21 mouse cellular contexts compared by ENCODE assay signal in the genomic region with DNA sequence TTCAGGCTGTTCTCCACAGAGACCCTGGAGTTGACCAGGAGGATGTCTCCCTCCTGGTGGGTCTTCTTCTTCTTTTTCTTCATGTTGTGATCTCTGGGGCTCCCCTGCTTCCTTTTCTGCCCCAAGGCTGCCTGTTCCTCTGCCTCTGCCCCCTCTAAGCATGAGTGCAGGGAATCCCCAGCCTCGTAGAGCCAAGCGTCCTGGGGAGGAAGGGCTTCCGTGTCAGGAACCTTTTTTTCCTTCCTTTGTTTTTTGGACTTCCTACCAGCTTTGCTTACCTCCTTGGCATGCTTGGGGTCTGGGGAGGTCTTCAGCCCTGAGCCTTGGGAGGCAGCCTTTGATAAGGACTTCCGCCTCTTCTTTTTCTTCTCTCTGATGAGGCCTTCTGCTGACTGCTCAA. TPM values are rescaled to one million over a fixed set of nuclear protein-coding genes. Genes with fewer than 3 reads are reported as not detected.
A peak's percentile ranks its signal among the peaks of the same experiment; 100 is the strongest.
DNase-seq lines count a peak whose midpoint lies in the region; ATAC-seq and TF ChIP-seq lines count a peak whose summit lies in the region.
"Had no signal": no experiment of that assay in that cellular context is flagged by ENCODE, and none has a peak within 500 bp of the region (broad histone marks: within the 10 kb centered on the region; RNA-seq: fewer than 3 reads in every experiment).

No protein-coding gene starts in this region.

- no peak for TF ChIP-seq POLR2A in liver, adult 2 months (IDR thresholded peaks at IDR 0.05; ENCODE audit: extremely low read depth, insufficient read depth, low read length)

- H3K9ac ChIP-seq in heart, embryonic 15.5 days: no peak overlapping the region
- H3K9ac ChIP-seq in liver, adult 2 months (ENCODE audit: low read depth, low read length): no peak overlapping the region
- H3K9ac ChIP-seq: embryonic facial prominence, embryonic 13.5 days; heart, embryonic 13.5 days; hindbrain, embryonic 15.5 days had no signal

- peak; percentile 90 for DNase-seq in heart, adult 11 months
- no peak for DNase-seq in heart, postnatal 4 days
- no peak for DNase-seq in heart, adult 9 months (ENCODE audit: low spot score in 2 of 2)
- no peak for DNase-seq in liver, adult 2 months (ENCODE audit: extremely low read depth, low read depth, low spot score)
- DNase-seq in liver: no peak
- no peak for DNase-seq in urinary bladder, postnatal 4 days (ENCODE audit: low spot score in 2 of 2)
- DNase-seq: adrenal gland, adult 8-10 months; adrenal gland, postnatal 36 days; cerebellum, adult 11-12 months; cerebellum, adult 9-10 months; cerebellum, postnatal 25 days; gastrocnemius, postnatal 14 days; kidney, adult 8-10 months had no signal

- ATAC-seq in heart, embryonic 15.5 days (replicated peaks; ENCODE audit: insufficient number of reproducible peaks, insufficient read depth, low FRiP score, low read depth): no peak
- ATAC-seq: forebrain, embryonic 14.5 days; intestine, embryonic 16.5 days had no signal

- H3K4me1 ChIP-seq in heart, embryonic 15.5 days (replicated peaks): peaks cover 55% of the 10 kb centered on the region
- H3K4me1 ChIP-seq in liver, adult 2 months (ENCODE audit: control insufficient read depth, insufficient read depth, low read length): peaks cover 11% of the 10 kb centered on the region

- no peak overlapping the region for H3K4me2 ChIP-seq in heart, embryonic 15.5 days
- H3K4me2 ChIP-seq: embryonic facial prominence, embryonic 13.5 days; heart, embryonic 13.5 days; hindbrain, embryonic 15.5 days had no signal

- WGBS in heart, embryonic 15.5 days: 83% methylated on average over 4 of the region's 4 CpGs
- 71% methylated on average over 4 of the region's 4 CpGs for WGBS in liver, adult 2 months

- H3K4me3 ChIP-seq in heart, embryonic 15.5 days: no peak overlapping the region
- H3K4me3 ChIP-seq in liver, adult 2 months (ENCODE audit: insufficient read depth, low read depth, low read length): no peak overlapping the region
- H3K4me3 ChIP-seq: embryonic facial prominence, embryonic 13.5 days; heart, embryonic 13.5 days; hindbrain, embryonic 15.5 days had no signal

- H3K27ac ChIP-seq in heart, embryonic 15.5 days: peak overlapping the region; percentile 40
- 0 out of 2 replicates have a peak overlapping the region, but pooled peaks have one; percentile 16 for H3K27ac ChIP-seq in liver, adult 2 months (replicated peaks; ENCODE audit: insufficient read depth, low read depth, low read length)
- H3K27ac ChIP-seq: embryonic facial prominence, embryonic 13.5 days; heart, embryonic 13.5 days; hindbrain, embryonic 15.5 days; kidney, postnatal 0 days had no signal

- no peaks in the 10 kb centered on the region for H3K79me2 ChIP-seq in liver, adult 2 months (ENCODE audit: control insufficient read depth, insufficient read depth, low read length)

- H3K27me3 ChIP-seq in heart, embryonic 15.5 days: no peaks in the 10 kb centered on the region
- H3K27me3 ChIP-seq in liver, adult 2 months (ENCODE audit: control insufficient read depth, insufficient read depth, low read length): no peaks in the 10 kb centered on the region
- H3K27me3 ChIP-seq: embryonic facial prominence, embryonic 13.5 days; heart, embryonic 13.5 days; hindbrain, embryonic 15.5 days had no signal

- no peak for TF ChIP-seq CTCF in liver, adult 2 months (IDR thresholded peaks at IDR 0.05; ENCODE audit: low read depth, low read length)

- peaks cover 32% of the 10 kb centered on the region for H3K36me3 ChIP-seq in heart, embryonic 15.5 days
- peaks cover 7% of the 10 kb centered on the region; the same call in 1 of the 2 replicates for H3K36me3 ChIP-seq in liver, adult 2 months (ENCODE audit: control insufficient read depth, insufficient read depth, low read length)

- no peaks in the 10 kb centered on the region for H3K9me3 ChIP-seq in heart, embryonic 15.5 days (replicated peaks)
- H3K9me3 ChIP-seq: embryonic facial prominence, embryonic 13.5 days; G1E; heart, embryonic 13.5 days; hindbrain, embryonic 15.5 days had no signal

RNA-seq across cellular contexts. Expression of gene Iqck, which starts 2.9 kb away (rescaled TPM):
- under 1 TPM; 0.41 to 0.76 TPM for total RNA-seq in heart, postnatal 4 days (2021)
- polyA plus RNA-seq in heart, embryonic 15.5 days (2015; fragmentation: Nextera tagmentation; extraction: Ambion mirVana): 1.0 and 1.5 TPM in 2 replicates
- total RNA-seq in liver, adult 2 months (2014; rRNA removed): 0.09 and 0.27 TPM in 2 replicates
- 0.07 and 0.24 TPM in 2 replicates for polyA plus RNA-seq in liver, adult 2 months (2012; rRNA removed)

RNA-seq across cellular contexts. Expression of gene Knop1, which starts 3.4 kb away (rescaled TPM):
- total RNA-seq in heart, postnatal 4 days (2021): 10 to 100 TPM; 22.8 to 30.5 TPM
- polyA plus RNA-seq in heart, embryonic 15.5 days (2015; fragmentation: Nextera tagmentation; extraction: Ambion mirVana): 48.9 and 52.0 TPM in 2 replicates
- total RNA-seq in liver, adult 2 months (2014; rRNA removed): 9.4 and 10.4 TPM in 2 replicates
- 6.0 and 6.5 TPM in 2 replicates for polyA plus RNA-seq in liver, adult 2 months (2012; rRNA removed)
